Mouse (Mus musculus) layer of hippocampus, postnatal 14 days (tissue): ENCODE data around the gene Tspan9. TPM values are rescaled to one million over a fixed set of nuclear protein-coding genes. Genes with fewer than 3 reads are reported as not detected.

Experiments
- DNase-seq, 2 experiments: peaks; one replicate each; pipeline ENCODE4 v3.0.0; 2021 to 2022; ENCODE audit warnings: low spot score in 2 of 2, mixed read lengths in 1 of 2
- total RNA-seq, 2 experiments: library from RNA; stranded (reverse); gene quantifications; 2 replicates each; pipeline ENCODE4 v1.2.3; 2021

Gene Tspan9
- total RNA-seq, 2 experiments from 2014 or later: 62.9 to 72.9 TPM

DNA sequence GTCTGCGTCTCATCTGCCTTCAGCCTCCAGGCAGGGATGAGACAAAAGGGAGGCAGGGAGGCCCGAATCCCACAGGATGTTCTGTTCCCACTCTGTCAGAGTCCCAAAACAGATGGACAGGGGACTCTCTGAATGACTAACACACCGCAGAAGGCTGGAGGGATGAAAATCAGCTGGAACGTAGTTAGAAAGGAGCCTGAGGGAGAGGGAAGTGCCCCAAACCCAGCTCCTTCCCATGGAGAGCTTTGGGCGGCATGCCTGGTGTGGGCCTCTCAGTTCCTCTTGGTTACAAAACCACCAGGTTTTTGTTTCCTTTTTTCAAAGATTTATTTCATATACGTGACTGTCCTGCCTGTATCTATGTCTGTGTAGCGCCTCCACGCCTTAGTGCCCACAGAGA, 35.7 kb downstream of the Tspan9 start:
- no peak for DNase-seq

DNA sequence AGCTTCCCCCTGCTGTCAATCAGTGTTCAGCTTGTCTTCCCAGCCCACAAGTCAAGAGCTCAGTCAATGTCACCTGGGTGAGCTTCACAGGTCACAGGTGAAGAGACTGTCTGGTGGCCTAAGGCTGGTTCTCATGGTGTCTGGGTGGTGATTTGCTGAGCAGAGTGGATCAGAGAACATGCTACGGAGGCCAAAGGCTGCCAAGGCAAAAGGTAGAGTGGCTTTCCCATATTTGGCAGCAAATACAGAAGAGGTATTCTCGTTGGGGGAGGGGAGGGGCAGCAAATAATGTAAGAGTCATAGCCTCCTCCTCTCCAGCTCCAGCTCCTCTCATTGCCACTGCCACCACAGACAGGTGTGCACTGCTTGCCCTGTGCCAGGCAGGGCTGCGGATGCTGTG, 37.2 kb downstream of the Tspan9 start:
- DNase-seq: no peak

DNA sequence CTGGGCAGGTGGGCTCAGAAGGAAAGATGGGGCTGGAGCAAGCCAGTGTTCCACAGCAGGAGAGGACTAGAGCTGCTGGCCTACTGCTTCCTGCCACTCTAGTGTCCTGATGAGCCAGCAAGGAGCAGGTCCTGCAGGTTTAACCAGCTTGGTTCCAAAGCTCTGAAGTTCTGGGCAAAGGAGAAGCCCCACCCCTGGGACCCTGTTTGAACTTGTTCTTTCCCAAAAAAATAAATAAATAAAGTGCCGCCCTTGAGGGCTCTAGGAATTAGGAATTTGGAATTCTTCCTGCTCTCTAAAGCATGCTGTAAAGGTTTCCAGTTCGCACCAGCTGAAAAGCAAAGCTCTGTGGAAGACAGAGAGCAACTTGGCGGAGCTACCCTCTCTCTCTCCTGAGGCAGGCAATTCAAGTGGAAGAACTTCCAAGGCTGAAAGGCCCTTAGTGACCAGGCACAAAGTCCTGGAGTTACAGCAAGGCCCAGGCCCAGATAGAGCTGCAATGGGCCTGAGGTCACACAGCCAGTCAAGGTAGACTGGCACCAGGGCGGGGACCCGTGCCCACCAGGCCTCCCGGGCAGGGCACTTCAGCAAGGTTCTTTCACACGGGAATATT, 38.6 kb downstream of the Tspan9 start:
- peak in 1 of 2 experiments; percentile 49 for DNase-seq

GRCm38 (mm10) chr6:128103874-128104273, 39.5 kb downstream of the Tspan9 start:
- DNase-seq: no peak

DNA sequence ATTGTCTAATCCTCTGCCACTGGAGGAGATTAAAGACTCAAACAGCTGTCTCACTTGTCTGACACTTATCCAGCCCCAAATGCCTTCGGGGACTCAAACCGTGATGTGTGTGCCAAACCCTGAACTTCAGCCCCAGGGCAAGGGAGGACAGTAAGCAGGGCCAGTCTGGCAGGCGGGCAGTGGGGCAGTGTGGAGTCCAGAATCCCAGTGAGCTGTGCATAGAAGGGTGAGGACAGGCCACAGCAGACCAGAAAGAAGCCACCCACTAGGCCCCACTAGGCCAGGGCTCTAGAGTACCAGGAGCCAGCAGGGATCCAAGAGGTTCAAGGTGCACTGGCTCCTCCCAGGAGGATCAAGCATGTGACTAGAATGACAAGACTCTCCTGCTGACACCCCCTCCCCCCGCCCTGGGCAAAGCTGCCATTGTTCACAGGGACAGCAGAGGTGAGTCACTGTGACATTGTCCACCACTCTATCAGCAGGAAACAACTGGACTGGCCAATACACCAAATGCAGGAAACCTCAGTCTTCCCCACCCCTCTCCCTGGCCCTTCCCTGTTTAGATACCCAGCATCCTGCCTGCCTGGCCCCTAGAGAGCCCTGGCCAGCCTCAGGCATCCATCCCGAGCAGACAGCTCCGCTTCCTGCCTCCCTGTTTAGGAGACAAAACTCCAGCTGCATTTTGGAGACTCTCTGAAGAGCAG, 40.9 kb downstream of the Tspan9 start:
- no peak for DNase-seq

GRCm38 (mm10) chr6:128099871-128100270, 43.5 kb downstream of the Tspan9 start:
- DNase-seq: no peak

DNA sequence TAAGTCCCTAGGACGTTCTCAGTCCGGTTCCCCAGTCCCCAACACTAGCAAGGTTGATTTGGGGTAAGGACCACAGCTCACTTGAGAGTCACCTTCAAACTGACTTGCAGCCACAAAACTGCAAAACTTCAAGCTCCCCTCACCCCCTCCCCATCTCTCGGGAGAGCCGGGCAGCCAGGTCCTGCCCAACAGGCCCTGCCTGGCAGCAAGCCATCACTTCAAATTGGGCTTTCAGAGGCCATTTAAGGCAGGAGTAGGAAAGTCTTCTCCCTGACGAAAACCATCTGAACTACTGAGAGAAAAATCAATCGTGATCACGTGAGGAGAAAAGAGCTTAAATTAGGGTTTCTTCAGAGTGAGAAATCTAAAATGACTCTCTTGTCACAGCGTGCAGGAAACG, 44.2 kb downstream of the Tspan9 start:
- no peak for DNase-seq

- DNase-seq: no peak
Measured at GRCm38 (mm10) chr6:128096521-128096920, 46.9 kb downstream of the Tspan9 start.

DNA sequence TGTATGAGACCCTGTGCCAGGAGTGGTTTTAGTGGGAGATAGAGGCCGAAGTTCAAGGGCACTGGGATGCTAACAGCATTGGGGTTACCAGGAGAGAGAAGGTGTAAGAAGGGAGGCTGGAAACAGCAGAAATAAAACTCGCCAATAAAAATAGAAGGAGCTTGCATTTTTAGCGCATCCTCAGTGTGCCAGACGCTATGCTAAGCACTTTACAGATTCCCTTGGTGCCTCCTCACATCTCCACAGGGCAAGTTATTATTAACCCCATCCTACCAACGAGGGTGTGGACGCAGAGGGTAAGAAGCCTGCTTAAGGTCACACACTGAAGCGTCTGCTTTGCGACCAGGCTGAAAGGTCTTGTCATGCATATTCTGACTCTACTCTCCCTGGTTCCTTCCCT, 47.5 kb downstream of the Tspan9 start:
- DNase-seq: no peak

- DNase-seq: peak in 1 of 2 experiments; percentile 54
Measured at GRCm38 (mm10) chr6:128095131-128095530, 48.3 kb downstream of the Tspan9 start.

DNA sequence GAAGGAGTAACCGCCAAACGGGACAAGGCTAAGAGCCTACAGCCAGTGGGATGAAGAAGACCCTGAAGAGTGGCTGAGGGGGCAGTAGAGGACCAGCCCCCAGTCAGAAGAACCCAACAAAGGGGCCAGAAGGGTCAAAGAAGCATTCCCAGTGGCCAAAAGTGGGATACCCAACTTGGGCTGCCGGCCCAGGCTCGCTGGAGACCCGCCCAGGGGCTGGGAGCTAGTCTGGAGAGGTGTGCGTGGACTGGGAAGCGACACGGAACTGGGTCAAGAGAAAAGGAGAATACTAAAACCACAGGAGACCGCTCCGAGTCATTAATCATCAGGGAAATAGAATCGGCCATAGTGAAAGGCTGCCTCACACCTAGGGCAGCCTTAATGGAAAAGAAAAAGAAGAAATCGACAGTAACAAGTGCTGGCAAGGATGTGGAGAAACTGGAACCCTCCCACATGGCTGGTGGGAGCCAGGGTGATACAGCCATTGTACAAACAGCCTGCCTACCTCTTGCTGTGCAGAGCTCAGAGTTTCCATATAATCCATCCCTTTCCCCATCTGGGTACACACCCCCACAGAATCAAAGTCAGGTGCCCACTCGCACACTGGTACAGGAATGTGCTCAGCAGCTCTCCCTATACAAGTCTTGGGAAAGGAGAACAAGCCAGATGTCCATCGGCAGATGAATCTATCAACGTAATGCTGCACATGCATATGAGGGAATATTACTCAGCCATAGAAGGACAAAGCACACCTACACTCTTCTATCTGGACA, 49.4 kb downstream of the Tspan9 start:
- no peak for DNase-seq

DNA sequence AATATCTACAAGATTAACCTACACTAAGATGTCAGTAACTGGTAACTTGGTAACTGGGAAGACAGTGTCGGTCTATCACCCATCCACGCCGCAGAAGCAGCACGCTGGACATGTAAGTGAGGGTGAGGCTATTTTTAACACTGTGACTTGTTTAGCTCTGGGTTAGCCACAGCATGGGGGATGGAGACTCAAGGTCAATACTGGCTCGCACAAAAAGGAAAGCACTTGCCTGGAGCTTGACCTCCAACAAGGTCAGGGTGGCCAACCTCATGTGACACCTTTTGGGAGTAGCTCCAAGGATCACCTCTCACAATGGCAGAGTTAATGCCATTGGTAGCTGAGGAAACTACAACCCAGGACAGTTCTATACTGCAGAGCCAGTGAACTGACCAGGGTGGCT, 50.8 kb downstream of the Tspan9 start:
- no peak for DNase-seq

DNA sequence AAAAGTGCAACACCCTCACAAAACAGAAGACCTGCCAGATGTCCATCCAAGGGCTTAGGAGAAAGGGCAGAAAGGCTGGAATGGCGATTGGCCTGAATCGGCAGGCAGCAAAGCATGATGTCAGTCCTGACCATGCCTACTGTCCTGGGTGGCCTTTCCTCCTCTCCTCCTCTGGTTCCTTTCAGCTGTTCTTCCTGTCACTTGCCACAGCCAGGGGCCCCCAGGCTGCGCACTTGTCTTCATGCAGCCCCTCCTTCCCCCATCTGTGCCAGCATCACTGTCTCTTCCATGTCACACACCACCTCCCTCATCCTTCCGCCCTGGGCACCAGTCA, 51.6 kb downstream of the Tspan9 start:
- DNase-seq: no peak

DNA sequence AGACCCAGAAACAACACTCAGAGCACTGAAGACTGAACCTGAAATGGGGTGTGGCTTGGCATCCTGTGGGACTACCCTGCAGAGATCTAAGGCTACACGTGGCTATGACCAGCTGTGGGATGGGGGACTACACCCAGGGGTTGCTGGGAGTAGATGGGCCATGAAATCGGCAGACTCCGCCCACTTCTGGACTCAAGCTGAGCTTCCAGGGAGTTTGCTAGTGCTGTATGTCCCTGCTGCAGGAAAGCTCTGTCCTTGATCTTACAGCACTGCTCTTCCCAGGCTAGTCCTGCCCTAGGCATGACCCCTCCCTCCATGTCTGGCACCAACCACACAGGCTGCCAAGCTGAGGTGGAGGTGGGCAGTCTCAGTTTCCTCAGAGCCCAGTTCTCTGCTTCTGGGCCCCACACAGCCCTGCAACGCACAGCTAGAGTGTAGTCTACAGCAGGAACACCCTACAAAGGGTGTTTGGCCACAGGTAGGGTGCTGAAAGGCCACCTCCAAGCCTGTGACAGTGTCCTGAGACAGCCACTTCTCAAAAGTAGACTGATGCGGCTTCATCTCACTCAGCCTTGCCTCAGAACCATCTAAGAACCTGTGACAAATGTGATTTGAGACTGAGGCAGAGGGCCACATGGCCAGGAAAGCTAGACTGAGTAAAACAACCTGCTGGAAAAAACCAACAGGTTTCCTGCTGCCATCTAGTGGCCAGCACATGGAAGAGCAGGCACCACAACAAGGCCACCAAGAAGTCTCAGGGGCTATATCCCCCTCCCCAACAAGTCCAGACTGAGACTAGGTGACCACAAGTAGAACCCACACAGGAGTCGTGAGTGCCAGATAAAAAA, 52.2 kb downstream of the Tspan9 start:
- peak; percentile 60 to 74 for DNase-seq

GRCm38 (mm10) chr6:128089770-128090702, 53.4 kb downstream of the Tspan9 start:
- DNase-seq: peak; percentile 55 to 63

DNA sequence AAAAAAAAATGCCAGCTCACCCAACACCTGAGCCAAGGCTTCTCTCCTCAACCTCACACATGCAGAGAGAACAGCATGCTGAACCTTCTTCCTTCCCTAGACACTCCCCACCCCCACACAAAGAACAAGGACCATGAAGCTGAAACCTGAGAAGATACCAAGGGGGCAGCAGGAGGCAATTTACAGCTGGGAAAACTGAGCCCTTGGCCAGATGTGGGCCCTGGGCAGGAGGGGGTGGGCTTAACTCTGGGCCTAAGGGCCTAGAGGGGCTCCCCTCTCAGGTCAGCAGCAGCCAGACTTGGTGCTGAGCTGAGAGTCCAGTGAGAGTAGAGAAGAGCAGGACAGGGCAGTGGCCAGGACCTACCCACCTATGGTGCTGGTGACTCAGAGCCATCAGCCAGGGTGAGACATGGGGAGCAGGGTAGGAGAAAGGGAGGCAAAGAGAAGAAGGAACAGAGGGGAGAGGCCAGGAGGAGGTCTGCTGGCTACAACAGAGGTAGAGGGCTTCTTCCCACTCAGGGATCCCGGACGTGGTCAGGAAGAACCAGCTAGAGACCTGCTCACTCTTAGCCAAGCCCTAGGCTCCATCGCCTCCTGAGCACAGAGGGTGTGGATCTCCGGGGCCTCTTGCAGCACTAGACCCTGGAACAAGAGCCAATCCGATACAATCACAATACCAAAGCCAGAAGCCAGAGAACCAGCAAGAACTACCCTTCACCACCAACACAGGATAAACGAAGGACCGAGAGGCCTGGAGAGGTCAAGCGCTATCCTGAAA, 54.5 kb downstream of the Tspan9 start:
- DNase-seq: no peak

GRCm38 (mm10) chr6:128085488-128086066, 57.8 kb downstream of the Tspan9 start:
- no peak for DNase-seq

- DNase-seq: peak in 1 of 2 experiments; percentile 31
Measured at GRCm38 (mm10) chr6:128083305-128083704, 60.1 kb downstream of the Tspan9 start.

GRCm38 (mm10) chr6:128081781-128082180, 61.6 kb downstream of the Tspan9 start:
- no peak for DNase-seq
